Mouse (Mus musculus): ENCODE results near the gene S100a4. TPM values are rescaled to one million over a fixed set of nuclear protein-coding genes. Genes with fewer than 3 reads are reported as not detected.

S100a4 gene
- polyA plus RNA-seq, 1 experiment from 2014 or later: 6.0 TPM

DNA sequence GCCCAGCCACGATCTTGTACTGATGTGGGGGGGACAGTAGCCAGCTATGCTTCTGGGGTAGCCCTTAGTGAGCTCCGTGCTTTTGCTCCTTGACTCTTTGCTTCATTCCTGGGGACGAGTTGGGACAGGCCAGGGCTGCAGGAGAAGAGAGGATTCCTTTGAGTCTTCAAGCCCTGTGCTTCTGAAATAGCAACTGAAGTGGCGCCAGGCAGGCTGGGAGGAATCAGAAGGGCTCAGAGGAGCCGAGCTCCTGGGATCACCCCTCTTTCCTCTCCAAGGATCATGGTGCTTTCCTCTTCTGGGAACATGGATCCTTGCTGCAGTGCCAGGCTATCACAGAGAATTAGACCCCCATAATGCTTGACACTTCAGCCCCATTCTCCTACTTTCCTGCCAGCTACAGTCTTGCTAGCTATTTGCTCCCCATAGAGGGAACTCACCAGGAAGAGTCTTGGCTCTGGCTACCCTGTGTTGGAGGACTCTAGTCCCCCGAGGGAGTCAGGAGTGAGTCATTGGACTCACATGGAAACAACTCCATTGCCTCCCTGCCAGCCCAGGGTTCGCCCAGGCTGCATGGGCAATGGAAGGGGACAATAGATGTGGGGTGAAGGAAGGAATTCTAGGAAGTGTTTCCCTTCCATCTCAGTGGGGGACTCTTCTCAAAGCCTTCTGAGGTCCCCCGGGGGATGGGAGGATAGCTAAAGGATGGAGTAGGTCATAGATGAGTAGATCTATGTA lies 2.9 kb upstream of the S100a4 start:
- no peak for ATAC-seq (ENCODE audit: borderline replicate concordance, extremely low read depth, low FRiP score, low TSS enrichment)
- no peak overlapping the region for H3K4me3 ChIP-seq
- H3K4me2 ChIP-seq: no peak overlapping the region
- 70% methylated on average over 8 of the region's 8 CpGs for WGBS
- H3K27ac ChIP-seq: no peak overlapping the region
- no peaks in the 10 kb centered on the region for H3K9me3 ChIP-seq
- no peaks in the 10 kb centered on the region for H3K27me3 ChIP-seq
- no peaks in the 10 kb centered on the region for H3K36me3 ChIP-seq
- peaks cover 23% of the 10 kb centered on the region for H3K4me1 ChIP-seq
- no peak overlapping the region for H3K9ac ChIP-seq

DNA sequence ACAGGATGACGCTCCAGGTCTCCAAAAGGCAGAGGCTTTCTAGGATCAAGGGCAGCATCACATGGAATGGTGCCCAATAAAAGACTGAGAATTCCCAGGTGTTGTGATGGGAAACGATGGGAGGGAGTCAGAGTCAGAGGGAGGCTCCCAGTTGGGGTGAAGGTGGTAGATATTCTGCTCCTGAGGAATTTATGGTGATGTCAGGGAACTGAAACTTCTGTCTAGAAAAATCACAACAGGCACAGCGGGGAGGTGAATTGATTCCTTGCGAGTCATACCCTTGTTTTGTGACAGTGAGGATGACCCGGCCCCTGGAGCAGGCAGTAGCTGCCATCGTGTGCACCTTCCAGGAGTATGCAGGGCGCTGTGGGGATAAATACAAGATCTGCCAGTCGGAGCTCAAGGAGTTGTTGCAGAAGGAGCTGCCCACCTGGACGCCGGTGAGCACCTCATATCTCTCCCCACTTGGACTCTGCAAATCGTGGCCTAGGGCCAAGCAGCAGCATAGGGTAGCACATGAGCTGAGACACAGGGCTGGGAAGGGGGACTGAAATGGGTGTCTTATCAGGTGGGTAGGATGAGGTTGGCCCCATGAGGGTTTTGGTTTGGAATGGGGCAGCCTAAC lies 2.0 kb upstream of the S100a4 start, which contains the start of gene Gm42674:
Gm42674 (plus strand) TSS at position 419 of the 625 bp plus-strand sequence.
- Histone ChIP-seq H3K4me3 (no peak within 1 kb of the TSS), H3K36me3 (no peaks in the 10 kb centered on the region), H3K27ac (no peak within 1 kb of the TSS), H3K9me3 (no peaks in the 10 kb centered on the region), H3K4me1 (peaks cover 31% of the 10 kb centered on the region), H3K9ac (no peak within 1 kb of the TSS), H3K27me3 (no peaks in the 10 kb centered on the region), H3K4me2 (no peak within 1 kb of the TSS)
- WGBS: 75% methylated on average over 11 of the region's 11 CpGs
- no peak for ATAC-seq (ENCODE audit: borderline replicate concordance, extremely low read depth, low FRiP score, low TSS enrichment)

DNA sequence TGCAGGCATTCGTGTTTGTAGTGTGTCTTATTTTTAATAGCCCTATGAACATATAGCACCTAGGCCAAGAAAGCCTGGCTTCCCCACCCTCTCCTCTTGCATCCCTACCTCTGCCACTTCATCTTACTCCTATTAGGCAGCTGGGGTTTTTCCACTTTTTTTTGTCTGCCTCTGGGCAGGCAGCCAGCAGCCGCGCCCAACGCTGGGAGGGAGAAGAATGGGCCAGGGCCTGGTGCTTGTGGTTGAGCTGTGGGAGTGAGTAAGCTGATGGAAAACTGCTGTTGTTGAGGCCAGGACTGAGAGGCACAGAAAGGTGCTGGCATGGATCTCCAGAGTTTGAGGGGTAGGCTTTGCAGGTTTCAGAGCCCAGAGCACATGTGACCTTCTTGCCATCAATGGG lies 845 bp downstream of the S100a4 start:
- 10% methylated on average over 4 of the region's 4 CpGs for WGBS
- ATAC-seq (ENCODE audit: borderline replicate concordance, extremely low read depth, low FRiP score, low TSS enrichment): peak; percentile 74

DNA sequence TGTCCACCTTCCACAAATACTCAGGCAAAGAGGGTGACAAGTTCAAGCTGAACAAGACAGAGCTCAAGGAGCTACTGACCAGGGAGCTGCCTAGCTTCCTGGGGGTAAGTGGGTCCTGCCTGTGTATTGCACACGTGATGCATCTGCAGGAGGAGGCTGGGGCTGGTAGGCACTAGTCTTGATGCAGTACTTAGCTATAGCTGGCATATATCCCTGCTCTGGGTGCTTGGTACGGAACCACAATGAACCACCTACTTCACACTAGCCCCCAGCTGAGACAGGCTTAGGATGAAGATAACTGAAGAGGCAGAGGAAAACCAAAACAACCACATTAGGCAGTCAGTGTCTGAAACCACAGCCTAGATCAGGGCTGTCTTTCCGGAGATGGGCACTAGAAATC lies 1.5 kb downstream of the S100a4 start:
- peak overlapping the region; percentile 83 for H3K27ac ChIP-seq
- ATAC-seq (ENCODE audit: borderline replicate concordance, extremely low read depth, low FRiP score, low TSS enrichment): 0 out of 2 replicates have a peak, but pooled peaks have one; percentile 14
- 69% methylated on average over 3 of the region's 3 CpGs for WGBS
- H3K9ac ChIP-seq: no peak overlapping the region
- H3K36me3 ChIP-seq: no peaks in the 10 kb centered on the region
- no peak overlapping the region for H3K4me2 ChIP-seq
- H3K27me3 ChIP-seq: no peaks in the 10 kb centered on the region
- no peak overlapping the region for H3K4me3 ChIP-seq
- H3K9me3 ChIP-seq: no peaks in the 10 kb centered on the region
- peaks cover 31% of the 10 kb centered on the region for H3K4me1 ChIP-seq

More for the DNA sequence above, 845 bp downstream of the S100a4 start:
- Histone ChIP-seq H3K27me3 (no peaks in the 10 kb centered on the region), H3K9ac (no peak overlapping the region), H3K27ac (peak overlapping the region; percentile 83), H3K36me3 (no peaks in the 10 kb centered on the region), H3K4me2 (no peak overlapping the region; the same call in 1 of the 2 replicates), H3K4me3 (no peak overlapping the region), H3K4me1 (peaks cover 31% of the 10 kb centered on the region), H3K9me3 (no peaks in the 10 kb centered on the region)

DNA sequence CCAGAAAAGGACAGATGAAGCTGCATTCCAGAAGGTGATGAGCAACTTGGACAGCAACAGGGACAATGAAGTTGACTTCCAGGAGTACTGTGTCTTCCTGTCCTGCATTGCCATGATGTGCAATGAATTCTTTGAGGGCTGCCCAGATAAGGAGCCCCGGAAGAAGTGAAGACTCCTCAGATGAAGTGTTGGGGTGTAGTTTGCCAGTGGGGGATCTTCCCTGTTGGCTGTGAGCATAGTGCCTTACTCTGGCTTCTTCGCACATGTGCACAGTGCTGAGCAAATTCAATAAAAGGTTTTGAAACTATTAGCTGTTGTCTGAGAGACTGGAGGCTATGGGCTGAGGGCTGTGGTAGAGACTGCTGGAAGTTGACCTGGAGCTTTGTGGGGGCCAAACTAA lies 2.2 kb downstream of the S100a4 start:
- no peaks in the 10 kb centered on the region for H3K9me3 ChIP-seq
- H3K4me1 ChIP-seq: peaks cover 31% of the 10 kb centered on the region
- H3K4me3 ChIP-seq: no peak overlapping the region
- H3K36me3 ChIP-seq: no peaks in the 10 kb centered on the region
- no peaks in the 10 kb centered on the region for H3K27me3 ChIP-seq
- peak overlapping the region; percentile 83 for H3K27ac ChIP-seq
- no peak for ATAC-seq (ENCODE audit: borderline replicate concordance, extremely low read depth, low FRiP score, low TSS enrichment)
- H3K4me2 ChIP-seq: no peak overlapping the region
- H3K9ac ChIP-seq: no peak overlapping the region
- 74% methylated on average over 2 of the region's 2 CpGs for WGBS

DNA sequence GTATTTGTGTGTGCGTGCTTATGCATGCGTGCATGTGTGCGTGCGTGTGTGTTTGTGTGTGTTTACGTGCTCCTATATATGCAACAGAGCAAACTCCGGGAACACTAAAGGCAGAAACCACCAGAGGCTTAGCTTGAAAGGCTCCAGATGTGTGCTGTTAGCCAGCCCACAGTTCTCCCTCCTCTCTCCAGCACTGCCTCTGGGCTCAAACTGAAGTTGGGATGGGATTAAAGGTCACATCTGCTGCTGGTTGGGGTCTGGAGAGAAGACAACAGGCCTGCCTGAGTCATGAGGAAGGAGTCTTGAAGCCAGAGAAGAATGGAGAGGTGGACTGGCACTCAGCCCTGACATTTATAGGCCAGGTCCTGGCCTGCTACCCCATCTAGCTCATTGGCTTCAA lies 2.6 kb downstream of the S100a4 start:
- peak; percentile 23; the same call in 1 of the 2 replicates for ATAC-seq (ENCODE audit: borderline replicate concordance, extremely low read depth, low FRiP score, low TSS enrichment)
- WGBS: 72% methylated on average over 6 of the region's 6 CpGs
- Histone ChIP-seq H3K4me1 (peaks cover 31% of the 10 kb centered on the region), H3K4me3 (no peak overlapping the region), H3K36me3 (no peaks in the 10 kb centered on the region), H3K9ac (no peak overlapping the region), H3K27me3 (no peaks in the 10 kb centered on the region), H3K27ac (peak overlapping the region; percentile 83), H3K9me3 (no peaks in the 10 kb centered on the region), H3K4me2 (no peak overlapping the region)

DNA sequence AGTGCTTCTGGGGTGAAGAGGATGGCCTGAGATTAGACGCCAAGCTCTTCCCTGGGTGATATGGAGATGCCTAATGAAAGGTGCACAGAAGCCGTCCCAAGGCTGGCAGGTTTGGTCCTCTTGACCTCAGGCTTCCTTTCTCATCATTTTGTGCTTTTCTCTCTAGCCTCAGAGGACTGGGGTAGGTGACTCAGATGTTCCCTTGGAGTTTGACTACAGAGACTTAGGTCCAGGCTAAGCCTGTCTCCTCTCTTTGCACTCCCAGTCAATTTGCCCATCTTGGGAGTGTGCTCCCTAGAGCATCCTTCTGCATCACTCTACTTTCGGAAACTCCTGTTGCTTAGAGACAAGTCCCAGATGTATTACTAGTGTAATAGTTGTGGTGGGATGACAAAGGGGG lies 3.8 kb downstream of the S100a4 start:
- no peaks in the 10 kb centered on the region for H3K36me3 ChIP-seq
- H3K9ac ChIP-seq: no peak overlapping the region
- H3K9me3 ChIP-seq: no peaks in the 10 kb centered on the region
- no peak overlapping the region for H3K4me2 ChIP-seq
- H3K27ac ChIP-seq: no peak overlapping the region
- no peaks in the 10 kb centered on the region for H3K27me3 ChIP-seq
- H3K4me3 ChIP-seq: no peak overlapping the region
- peaks cover 31% of the 10 kb centered on the region for H3K4me1 ChIP-seq
- no peak for ATAC-seq (ENCODE audit: borderline replicate concordance, extremely low read depth, low FRiP score, low TSS enrichment)
- 83% methylated on average over 3 of the region's 3 CpGs for WGBS

DNA sequence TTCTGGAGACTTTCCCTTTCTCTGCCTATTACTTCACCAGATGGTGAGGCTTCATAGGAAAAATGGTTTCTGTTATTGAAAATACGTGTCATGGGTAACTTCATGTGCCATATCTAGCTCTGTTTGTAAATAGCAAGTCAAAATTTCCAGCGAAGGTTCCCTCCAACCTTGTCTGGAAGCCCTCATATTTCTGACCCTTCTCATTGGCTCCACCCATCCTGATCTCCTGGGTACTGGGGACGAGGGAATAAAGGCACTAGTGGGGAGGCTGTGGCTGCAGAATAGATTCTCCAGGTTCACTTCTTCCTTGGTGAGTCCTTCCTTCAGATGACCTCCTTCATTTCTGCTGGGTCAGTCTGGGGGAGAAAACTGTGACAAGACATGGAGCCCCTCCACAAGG lies 4.7 kb downstream of the S100a4 start, which contains the start of gene S100a5:
S100a5 (plus strand) TSS at position 301 of the 400 bp plus-strand sequence.
- no peak within 1 kb of the TSS for H3K9ac ChIP-seq
- WGBS: 53% methylated on average over 3 of the region's 3 CpGs

DNA sequence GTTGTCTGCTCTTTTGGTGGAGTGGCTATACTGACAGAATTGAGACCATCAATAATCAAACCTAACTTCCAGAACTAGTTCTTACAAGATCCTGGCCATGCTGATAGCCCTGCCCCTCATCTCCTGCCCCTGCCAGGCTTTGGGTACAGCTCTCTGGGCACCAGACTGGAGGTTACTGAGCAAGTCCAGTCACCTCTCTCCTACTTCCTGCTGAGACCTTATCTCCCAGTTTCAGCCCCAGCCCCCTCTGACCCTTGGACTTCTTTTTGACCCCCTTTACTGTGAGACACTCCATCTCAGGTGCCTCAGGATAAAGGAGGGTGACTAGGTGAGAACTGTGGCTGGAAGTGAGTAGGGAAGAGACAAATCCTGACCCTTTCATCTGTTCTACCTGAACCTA lies 5.5 kb downstream of the S100a4 start:
- Histone ChIP-seq H3K27ac (no peak overlapping the region), H3K4me1 (peaks cover 34% of the 10 kb centered on the region), H3K36me3 (no peaks in the 10 kb centered on the region), H3K27me3 (no peaks in the 10 kb centered on the region), H3K4me3 (no peak overlapping the region), H3K4me2 (no peak overlapping the region), H3K9me3 (no peaks in the 10 kb centered on the region), H3K9ac (no peak overlapping the region)
- ATAC-seq (ENCODE audit: borderline replicate concordance, extremely low read depth, low FRiP score, low TSS enrichment): no peak

More for the DNA sequence above, 4.7 kb downstream of the S100a4 start, which contains the start of gene S100a5:
- H3K36me3 ChIP-seq: no peaks in the 10 kb centered on the region
- H3K4me1 ChIP-seq: peaks cover 34% of the 10 kb centered on the region
- no peak for ATAC-seq (ENCODE audit: borderline replicate concordance, extremely low read depth, low FRiP score, low TSS enrichment)
- no peak within 1 kb of the TSS for H3K27ac ChIP-seq
- H3K4me2 ChIP-seq: no peak within 1 kb of the TSS
- H3K27me3 ChIP-seq: no peaks in the 10 kb centered on the region
- no peaks in the 10 kb centered on the region for H3K9me3 ChIP-seq
- H3K4me3 ChIP-seq: no peak within 1 kb of the TSS

DNA sequence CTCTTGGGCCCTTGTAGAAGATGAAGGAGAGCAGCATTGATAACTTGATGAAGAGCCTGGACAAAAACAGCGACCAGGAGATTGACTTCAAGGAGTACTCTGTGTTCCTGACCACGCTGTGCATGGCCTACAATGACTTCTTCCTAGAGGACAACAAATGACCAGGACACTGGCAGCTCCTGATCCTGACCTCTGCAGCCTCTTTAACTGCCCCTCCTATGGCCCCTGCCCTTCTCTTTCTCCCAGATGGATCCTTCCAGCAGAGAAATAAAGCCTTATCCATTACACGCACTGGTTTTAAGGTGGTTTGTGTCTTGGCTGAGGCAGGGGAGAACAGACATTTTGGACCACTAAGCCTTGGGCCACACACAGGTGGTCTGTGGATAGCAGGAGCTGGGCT lies 7.9 kb downstream of the S100a4 start:
- no peak for ATAC-seq (ENCODE audit: borderline replicate concordance, extremely low read depth, low FRiP score, low TSS enrichment)
- H3K9ac ChIP-seq: no peak overlapping the region
- no peaks in the 10 kb centered on the region for H3K27me3 ChIP-seq
- no peak overlapping the region for H3K4me2 ChIP-seq
- no peaks in the 10 kb centered on the region for H3K9me3 ChIP-seq
- no peak overlapping the region for H3K27ac ChIP-seq
- WGBS: 82% methylated on average over 3 of the region's 3 CpGs
- H3K4me3 ChIP-seq: no peak overlapping the region
- H3K36me3 ChIP-seq: no peaks in the 10 kb centered on the region
- H3K4me1 ChIP-seq: peaks cover 20% of the 10 kb centered on the region

DNA sequence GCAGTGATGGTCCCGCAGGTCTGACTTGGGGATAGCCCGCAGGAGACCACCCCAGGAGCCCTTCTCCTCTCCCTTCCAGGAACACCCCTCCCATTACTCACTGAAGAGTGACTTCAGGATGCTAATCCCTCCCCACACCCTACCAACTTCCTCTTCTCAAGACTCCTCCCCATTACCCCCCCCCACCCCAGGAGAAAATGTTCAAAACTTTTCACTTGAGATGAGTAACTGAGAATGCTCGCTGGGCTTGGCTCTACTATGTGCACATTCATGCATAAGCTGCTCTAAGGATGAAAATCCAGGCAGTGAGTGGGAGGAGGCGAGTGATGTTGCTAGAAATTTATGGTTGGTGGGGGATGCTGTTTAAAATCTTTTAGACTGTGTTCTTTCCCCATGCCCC lies 8.5 kb downstream of the S100a4 start:
- no peak overlapping the region for H3K4me2 ChIP-seq
- no peak overlapping the region for H3K27ac ChIP-seq
- H3K27me3 ChIP-seq: no peaks in the 10 kb centered on the region
- no peaks in the 10 kb centered on the region for H3K9me3 ChIP-seq
- H3K36me3 ChIP-seq: no peaks in the 10 kb centered on the region
- no peak for ATAC-seq (ENCODE audit: borderline replicate concordance, extremely low read depth, low FRiP score, low TSS enrichment)
- WGBS: 57% methylated on average over 4 of the region's 4 CpGs
- peaks cover 20% of the 10 kb centered on the region for H3K4me1 ChIP-seq
- H3K9ac ChIP-seq: no peak overlapping the region
- H3K4me3 ChIP-seq: no peak overlapping the region

DNA sequence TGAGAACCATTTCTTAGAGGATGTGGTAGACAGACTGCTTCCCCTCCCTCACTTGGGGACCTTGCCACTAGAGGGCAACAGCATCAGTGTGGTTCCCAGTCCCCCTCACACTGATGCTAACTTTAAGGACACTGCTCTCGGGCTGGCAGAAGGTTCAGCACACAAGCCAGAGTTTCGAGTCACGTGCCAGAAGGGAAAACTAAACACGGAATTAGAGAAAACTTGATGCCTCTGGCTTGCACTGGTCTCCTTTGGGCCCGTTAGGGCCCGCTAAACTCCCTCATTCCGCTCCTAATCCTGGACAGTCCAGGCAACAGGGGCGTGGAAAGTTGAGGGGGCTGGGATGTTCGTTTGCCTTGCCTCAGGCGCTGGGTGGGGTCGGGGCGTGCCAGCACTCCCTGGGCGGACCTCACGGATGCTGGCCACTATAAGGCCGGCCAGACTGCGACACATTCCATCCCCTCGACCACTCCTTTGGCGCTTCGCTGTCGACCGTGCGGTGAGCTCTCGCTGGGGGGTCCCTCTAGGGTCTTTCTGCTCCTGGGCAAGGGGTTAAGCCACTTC lies 9.2 kb downstream of the S100a4 start, which contains the start of gene S100a6:
S100a6 (plus strand) TSS at position 155 of the 564 bp plus-strand sequence.
- peak within 1 kb of the TSS; percentile 77 for H3K4me2 ChIP-seq
- H3K9ac ChIP-seq: 0 out of 2 replicates have a peak within 1 kb of the TSS, but pooled peaks have one; percentile 10
- ATAC-seq (ENCODE audit: borderline replicate concordance, extremely low read depth, low FRiP score, low TSS enrichment): peak; percentile 73; the same call in 1 of the 2 replicates
- H3K36me3 ChIP-seq: no peaks in the 10 kb centered on the region
- H3K9me3 ChIP-seq: no peaks in the 10 kb centered on the region
- H3K27me3 ChIP-seq: no peaks in the 10 kb centered on the region
- peaks cover 20% of the 10 kb centered on the region for H3K4me1 ChIP-seq
- WGBS: under 1% methylated on average over 23 of the region's 23 CpGs
- H3K27ac ChIP-seq: no peak within 1 kb of the TSS
- H3K4me3 ChIP-seq: peak within 1 kb of the TSS; percentile 33

Measured in lung, embryonic 15.5 days (tissue).